Mouse (Mus musculus): Measurements from ENCODE around the gene Ophn1. TPM values are rescaled to one million over a fixed set of nuclear protein-coding genes. Genes with fewer than 3 reads are reported as not detected.

Ophn1 gene
- polyA plus RNA-seq, 1 experiment from 2014 or later = 10.8 TPM

GRCm38 (mm10) chrX:98546458-98546857, 344.4 kb downstream of the Ophn1 start:
- no peaks in the 10 kb centered on the region for H3K9me3 ChIP-seq (replicated peaks; ENCODE audit: control insufficient read depth, low read length)
- DNase-seq (ENCODE audit: low spot score) (no peak), ATAC-seq (replicated peaks; ENCODE audit: insufficient number of reproducible peaks, low FRiP score, low TSS enrichment, low read depth) (no peak)
- no peaks in the 10 kb centered on the region for H3K4me1 ChIP-seq (ENCODE audit: control insufficient read depth, insufficient read depth, low read length)
- H3K4me2 ChIP-seq (ENCODE audit: low read depth, low read length) = no peak overlapping the region
- H3K36me3 ChIP-seq (replicated peaks; ENCODE audit: control insufficient read depth, insufficient read depth, low read depth, low read length) = no peaks in the 10 kb centered on the region
- H3K27ac ChIP-seq (replicated peaks; ENCODE audit: low read depth, low read length) = no peak overlapping the region
- no peak overlapping the region for H3K4me3 ChIP-seq (ENCODE audit: low read depth, low read length)
- H3K9ac ChIP-seq (replicated peaks; ENCODE audit: low read length) = no peak overlapping the region
- 91% methylated on average over 1 of the region's 1 CpGs for WGBS
- H3K27me3 ChIP-seq (ENCODE audit: control insufficient read depth, insufficient read depth, low read length) = no peaks in the 10 kb centered on the region

GRCm38 (mm10) chrX:98515329-98515728, 375.5 kb downstream of the Ophn1 start:
- no peaks in the 10 kb centered on the region for H3K9me3 ChIP-seq (replicated peaks; ENCODE audit: control insufficient read depth, low read length)
- DNase-seq (ENCODE audit: low spot score) (no peak), ATAC-seq (replicated peaks; ENCODE audit: insufficient number of reproducible peaks, low FRiP score, low TSS enrichment, low read depth) (no peak)
- H3K4me3 ChIP-seq (ENCODE audit: low read depth, low read length) = no peak overlapping the region
- no peaks in the 10 kb centered on the region for H3K4me1 ChIP-seq (ENCODE audit: control insufficient read depth, insufficient read depth, low read length)
- WGBS = 85% methylated on average over 2 of the region's 2 CpGs
- H3K27me3 ChIP-seq (ENCODE audit: control insufficient read depth, insufficient read depth, low read length) = no peaks in the 10 kb centered on the region
- no peaks in the 10 kb centered on the region for H3K36me3 ChIP-seq (replicated peaks; ENCODE audit: control insufficient read depth, insufficient read depth, low read depth, low read length)
- H3K27ac ChIP-seq (replicated peaks; ENCODE audit: low read depth, low read length) = no peak overlapping the region
- H3K9ac ChIP-seq (replicated peaks; ENCODE audit: low read length) = no peak overlapping the region
- H3K4me2 ChIP-seq (ENCODE audit: low read depth, low read length) = no peak overlapping the region

- 65% methylated on average over 3 of the region's 3 CpGs for WGBS
- ATAC-seq (replicated peaks; ENCODE audit: insufficient number of reproducible peaks, low FRiP score, low TSS enrichment, low read depth) (no peak), DNase-seq (ENCODE audit: low spot score) (no peak)
- Histone ChIP-seq H3K4me3 (ENCODE audit: low read depth, low read length) (no peak overlapping the region), H3K4me2 (ENCODE audit: low read depth, low read length) (no peak overlapping the region), H3K9ac (replicated peaks; ENCODE audit: low read length) (no peak overlapping the region), H3K36me3 (replicated peaks; ENCODE audit: control insufficient read depth, insufficient read depth, low read depth, low read length) (no peaks in the 10 kb centered on the region), H3K9me3 (replicated peaks; ENCODE audit: control insufficient read depth, low read length) (no peaks in the 10 kb centered on the region), H3K27ac (replicated peaks; ENCODE audit: low read depth, low read length) (no peak overlapping the region), H3K4me1 (ENCODE audit: control insufficient read depth, insufficient read depth, low read length) (no peaks in the 10 kb centered on the region), H3K27me3 (ENCODE audit: control insufficient read depth, insufficient read depth, low read length) (no peaks in the 10 kb centered on the region)
These were observed 376.4 kb downstream of the Ophn1 start for GRCm38 (mm10) chrX:98514359-98514904.

Small RNAs within 50 kb of the gene (microRNA-seq; reads per million reads assigned to microRNA genes)
- gene Gm27554 (ENCODE audit: borderline number of aligned reads) = not detected

Other genes with a start within 250 kb of the Ophn1 start
- gene Yipf6, start 45.3 kb upstream of the Ophn1 start, polyA plus RNA-seq (2014; fragmentation: Nextera tagmentation; extraction: Ambion mirVana) = 16.6 TPM in 2 replicates
- 5.0 and 6.5 TPM in 2 replicates for gene Stard8, start 112.2 kb upstream of the Ophn1 start, polyA plus RNA-seq (2014; fragmentation: Nextera tagmentation; extraction: Ambion mirVana)
- gene Efnb1, start 245.1 kb upstream of the Ophn1 start, polyA plus RNA-seq (2014; fragmentation: Nextera tagmentation; extraction: Ambion mirVana) = 26.0 and 31.6 TPM in 2 replicates

Measured in embryonic facial prominence, embryonic 11.5 days (tissue).